ENCODE assay signal across 19 mouse cellular contexts in genomic region chr3:68602891-68603290, GRCm38 (mm10).
A peak's percentile ranks its signal among the peaks of the same experiment; 100 is the strongest.
DNase-seq lines count a peak whose midpoint lies in the region; ATAC-seq and TF ChIP-seq lines count a peak whose summit lies in the region.
"Had no signal": no experiment of that assay in that cellular context is flagged by ENCODE, and none has a peak within 500 bp of the region (broad histone marks: within the 10 kb centered on the region; RNA-seq: fewer than 3 reads in every experiment).

No protein-coding gene starts in this region.

- TF ChIP-seq CTCF in lung, postnatal 0 days (IDR thresholded peaks at IDR 0.05) = no peak

- H3K27me3 ChIP-seq in lung, postnatal 0 days (replicated peaks; ENCODE audit: insufficient read depth, low read length) = no peaks in the 10 kb centered on the region
- H3K27me3 ChIP-seq in heart, embryonic 13.5 days (replicated peaks) = no peaks in the 10 kb centered on the region
- H3K27me3 ChIP-seq: hindbrain, embryonic 12.5 days; intestine, embryonic 15.5 days; kidney, embryonic 15.5 days; liver, embryonic 12.5 days; midbrain, embryonic 15.5 days had no signal

- no peak overlapping the region for H3K4me2 ChIP-seq in lung, postnatal 0 days (replicated peaks; ENCODE audit: low read depth, low read length)
- H3K4me2 ChIP-seq in heart, embryonic 13.5 days = no peak overlapping the region
- H3K4me2 ChIP-seq: hindbrain, embryonic 12.5 days; intestine, embryonic 15.5 days; kidney, embryonic 15.5 days; liver, embryonic 12.5 days; lung, embryonic 14.5 days; midbrain, embryonic 15.5 days had no signal

- no peaks in the 10 kb centered on the region for H3K36me3 ChIP-seq in lung, postnatal 0 days (ENCODE audit: insufficient read depth, low read length)
- H3K36me3 ChIP-seq in heart, embryonic 13.5 days = peaks cover 9% of the 10 kb centered on the region
- H3K36me3 ChIP-seq: hindbrain, embryonic 12.5 days; intestine, embryonic 15.5 days; kidney, embryonic 15.5 days; limb, embryonic 10.5 days; liver, embryonic 12.5 days; midbrain, embryonic 15.5 days had no signal

- 66% methylated on average over 9 of the region's 9 CpGs for WGBS in lung, postnatal 0 days
- WGBS in heart, embryonic 13.5 days = 64% methylated on average over 9 of the region's 9 CpGs

- TF ChIP-seq EP300 in lung, postnatal 0 days (IDR thresholded peaks at IDR 0.05) = no peak

- H3K27ac ChIP-seq in lung, postnatal 0 days (ENCODE audit: low read length) = no peak overlapping the region
- 0 out of 2 replicates have a peak overlapping the region, but pooled peaks have one; percentile 1 for H3K27ac ChIP-seq in heart, embryonic 13.5 days (replicated peaks)
- H3K27ac ChIP-seq: hindbrain, embryonic 12.5 days; intestine, embryonic 15.5 days; kidney, embryonic 15.5 days; limb, embryonic 10.5 days; liver, embryonic 12.5 days; midbrain, embryonic 15.5 days had no signal

- H3K9me3 ChIP-seq in lung, postnatal 0 days (ENCODE audit: low read length) = no peaks in the 10 kb centered on the region
- no peaks in the 10 kb centered on the region for H3K9me3 ChIP-seq in heart, embryonic 13.5 days
- H3K9me3 ChIP-seq: hindbrain, embryonic 12.5 days; intestine, embryonic 15.5 days; kidney, embryonic 15.5 days; limb, embryonic 10.5 days; liver, embryonic 12.5 days; midbrain, embryonic 15.5 days had no signal

- no peak overlapping the region for H3K9ac ChIP-seq in lung, postnatal 0 days (replicated peaks; ENCODE audit: low read depth)
- H3K9ac ChIP-seq in heart, embryonic 13.5 days = no peak overlapping the region
- H3K9ac ChIP-seq: hindbrain, embryonic 12.5 days; intestine, embryonic 15.5 days; kidney, embryonic 15.5 days; liver, embryonic 12.5 days; lung, embryonic 14.5 days; midbrain, embryonic 15.5 days had no signal

- intact Hi-C loops in gastrocnemius, postnatal 14 days (cut with DNase I; ENCODE audit: low total_unique reads) = no loop called here

- no peak overlapping the region for H3K4me3 ChIP-seq in lung, postnatal 0 days (ENCODE audit: low read depth, low read length)
- no peak overlapping the region for H3K4me3 ChIP-seq in heart, embryonic 13.5 days
- H3K4me3 ChIP-seq: hindbrain, embryonic 12.5 days; intestine, embryonic 15.5 days; kidney, embryonic 15.5 days; limb, embryonic 10.5 days; liver, embryonic 12.5 days; midbrain, embryonic 15.5 days had no signal

- ATAC-seq in lung, postnatal 0 days = peak; percentile 46
- no peak for ATAC-seq in heart, embryonic 13.5 days (ENCODE audit: extremely low read depth, insufficient number of reproducible peaks, low FRiP score, low TSS enrichment)
- ATAC-seq: forebrain, embryonic 14.5 days; intestine, embryonic 15.5 days; liver, embryonic 12.5 days; midbrain, embryonic 15.5 days had no signal

- H3K4me1 ChIP-seq in lung, postnatal 0 days (ENCODE audit: insufficient read depth, low read depth, low read length) = no peaks in the 10 kb centered on the region
- peaks cover 41% of the 10 kb centered on the region for H3K4me1 ChIP-seq in heart, embryonic 13.5 days
- H3K4me1 ChIP-seq: kidney, embryonic 15.5 days; limb, embryonic 10.5 days; liver, embryonic 12.5 days had no signal

- DNase-seq in gastrocnemius, postnatal 25 days = peak; percentile 44
- DNase-seq in gastrocnemius, postnatal 14 days = no peak
- DNase-seq in lung, postnatal 0 days (ENCODE audit: low spot score) = peak; percentile 39
- no peak for DNase-seq in lung, postnatal 4 days
- peak; percentile 88 for DNase-seq in telencephalon, adult 2 months (ENCODE audit: low read depth, low spot score)
- no peak for DNase-seq in urinary bladder, postnatal 36 days (ENCODE audit: low spot score in 2 of 2)
- DNase-seq: adrenal gland, postnatal 25 days; cerebellum, postnatal 10 days; layer of hippocampus, postnatal 36 days; lung, embryonic 14.5 days; retina, postnatal 1 day had no signal

Comparison
In these comparisons a context has a peak if more than half of its experiments do, and no peak if none do; other contexts are left out.
1. DNase-seq: peak in gastrocnemius, postnatal 25 days (single experiment), lung, postnatal 0 days (single experiment) and telencephalon, adult 2 months (single experiment); none in gastrocnemius, postnatal 14 days (single experiment), lung, postnatal 4 days (0 of 2) and urinary bladder, postnatal 36 days (0 of 2).